Mouse (Mus musculus): Measurements from ENCODE around the gene Srsf7.
"Not testable (repeated sequence)": the region's sequence is repeated elsewhere in the genome, so short reads cannot be mapped to it uniquely, and the experiment has no call there.

Gene Srsf7

GRCm38 (mm10) chr17:80193075-80193474, 14.0 kb downstream of the Srsf7 start:
- DNase-seq = no peak

- DNase-seq = no peak
Measured at GRCm38 (mm10) chr17:80183615-80184014, 23.5 kb downstream of the Srsf7 start.

GRCm38 (mm10) chr17:80180468-80180867, 26.6 kb downstream of the Srsf7 start:
- DNase-seq = no peak

- peak; percentile 69 for DNase-seq
Measured at GRCm38 (mm10) chr17:80179959-80180358, 27.1 kb downstream of the Srsf7 start.

GRCm38 (mm10) chr17:80178846-80179245, 28.3 kb downstream of the Srsf7 start:
- DNase-seq = not testable (repeated sequence)

- DNase-seq = no peak
Measured at GRCm38 (mm10) chr17:80175966-80176365, 31.1 kb downstream of the Srsf7 start.

- no peak for DNase-seq
Measured at GRCm38 (mm10) chr17:80175386-80175739, 31.7 kb downstream of the Srsf7 start.

GRCm38 (mm10) chr17:80174699-80175385, 32.3 kb downstream of the Srsf7 start:
- no peak for DNase-seq

GRCm38 (mm10) chr17:80174146-80174545, 33.0 kb downstream of the Srsf7 start:
- DNase-seq = no peak

- DNase-seq = no peak
Measured at GRCm38 (mm10) chr17:80173708-80174107, 33.4 kb downstream of the Srsf7 start.

- no peak for DNase-seq
Measured at GRCm38 (mm10) chr17:80172761-80173160, 34.3 kb downstream of the Srsf7 start.

- DNase-seq = no peak
Measured at GRCm38 (mm10) chr17:80171948-80172347, 35.2 kb downstream of the Srsf7 start.

- no peak for DNase-seq
Measured at GRCm38 (mm10) chr17:80170951-80171350, 36.2 kb downstream of the Srsf7 start.

GRCm38 (mm10) chr17:80169792-80170191, 37.3 kb downstream of the Srsf7 start:
- no peak for DNase-seq

GRCm38 (mm10) chr17:80168425-80169182, 38.5 kb downstream of the Srsf7 start:
- DNase-seq = peak; percentile 79

GRCm38 (mm10) chr17:80167851-80168251, 39.3 kb downstream of the Srsf7 start:
- DNase-seq = peak; percentile 45

GRCm38 (mm10) chr17:80167436-80167835, 39.7 kb downstream of the Srsf7 start:
- DNase-seq = no peak

GRCm38 (mm10) chr17:80166346-80166745, 40.8 kb downstream of the Srsf7 start:
- peak; percentile 71 for DNase-seq

- peak; percentile 91 for DNase-seq
Measured at GRCm38 (mm10) chr17:80165741-80166140, 41.4 kb downstream of the Srsf7 start.

- no peak for DNase-seq
Measured at GRCm38 (mm10) chr17:80163991-80164390, 43.1 kb downstream of the Srsf7 start.

- peak; percentile 80 for DNase-seq
Measured at GRCm38 (mm10) chr17:80160454-80160853, 46.7 kb downstream of the Srsf7 start.

- DNase-seq = no peak
Measured at GRCm38 (mm10) chr17:80157489-80157888, 49.6 kb downstream of the Srsf7 start.

GRCm38 (mm10) chr17:80156905-80157304, 50.2 kb downstream of the Srsf7 start:
- no peak for DNase-seq

- no peak for DNase-seq
Measured at GRCm38 (mm10) chr17:80153631-80154030, 53.5 kb downstream of the Srsf7 start.
